In the genomic region with DNA sequence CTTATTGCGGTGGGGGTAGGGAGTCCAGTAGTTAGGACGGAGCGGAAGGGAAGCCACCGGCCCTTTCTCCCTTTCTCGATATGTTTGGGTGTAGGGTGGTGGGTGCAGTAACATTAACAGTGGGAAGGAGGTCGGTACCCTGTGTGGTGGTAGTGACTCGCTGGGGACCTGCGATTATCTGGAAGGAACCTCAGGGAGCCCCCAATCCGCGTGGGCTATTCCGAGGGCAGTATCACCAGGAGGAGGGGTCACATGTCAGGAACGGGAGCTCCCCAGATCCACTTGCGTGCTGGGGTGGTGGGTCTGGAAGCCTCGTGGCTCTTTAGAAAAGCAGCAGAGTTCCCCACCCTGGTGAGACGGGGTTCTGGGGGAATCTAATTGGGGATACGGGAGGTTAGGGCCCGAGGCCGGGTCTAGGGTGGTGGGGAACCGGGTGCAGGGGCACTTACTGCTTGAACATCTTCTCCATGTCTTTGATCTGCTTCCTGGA, we compare ENCODE assay signal across 8 mouse cellular contexts. TPM values are rescaled to one million over a fixed set of nuclear protein-coding genes. Genes with fewer than 3 reads are reported as not detected.
DNase-seq lines count a peak whose midpoint lies in the region; ATAC-seq and TF ChIP-seq lines count a peak whose summit lies in the region.

No protein-coding gene starts in this region.

- no peaks in the 10 kb centered on the region for H3K27me3 ChIP-seq in hindbrain, embryonic 16.5 days (replicated peaks; ENCODE audit: control insufficient read depth, insufficient read depth, low read length)
- H3K27me3 ChIP-seq in midbrain, embryonic 16.5 days (ENCODE audit: control insufficient read depth, insufficient read depth, low read depth, low read length) = no peaks in the 10 kb centered on the region

- no peaks in the 10 kb centered on the region for H3K9me3 ChIP-seq in hindbrain, embryonic 16.5 days (ENCODE audit: control insufficient read depth, low read length)
- no peaks in the 10 kb centered on the region for H3K9me3 ChIP-seq in midbrain, embryonic 16.5 days (replicated peaks; ENCODE audit: control insufficient read depth, low read length, poor library complexity, severe bottlenecking)

- TF ChIP-seq CTCF in lung, adult 2 months (IDR thresholded peaks at IDR 0.05; ENCODE audit: insufficient read depth, low read length) = no peak
- no peak for TF ChIP-seq CTCF in bone marrow macrophage, adult 2 months (IDR thresholded peaks at IDR 0.05; ENCODE audit: low read depth, low read length)

- TF ChIP-seq POLR2A in lung, adult 2 months (IDR thresholded peaks at IDR 0.05; ENCODE audit: borderline replicate concordance, extremely low read depth, low read depth, low read length) = no peak
- no peak for TF ChIP-seq POLR2A in bone marrow macrophage, adult 2 months (IDR thresholded peaks at IDR 0.05; ENCODE audit: borderline replicate concordance, low read depth, low read length)

- under 1% methylated on average over 19 of the region's 19 CpGs for WGBS in lung, adult 2 months
- WGBS in hindbrain, embryonic 16.5 days = 1% methylated on average over 18 of the region's 19 CpGs
- WGBS in midbrain, embryonic 16.5 days = 2% methylated on average over 19 of the region's 19 CpGs

- peak overlapping the region; percentile 93 for H3K9ac ChIP-seq in hindbrain, embryonic 16.5 days (ENCODE audit: low read depth, low read length)
- H3K9ac ChIP-seq in midbrain, embryonic 16.5 days (ENCODE audit: low read depth, low read length) = peak overlapping the region; percentile 87

- peak overlapping the region; percentile 97 for H3K4me2 ChIP-seq in hindbrain, embryonic 16.5 days (ENCODE audit: low read length)
- H3K4me2 ChIP-seq in midbrain, embryonic 16.5 days (ENCODE audit: low read length) = peak overlapping the region; percentile 94

- peak; percentile 12 for ATAC-seq in hindbrain, embryonic 16.5 days
- peak; percentile 6 for ATAC-seq in midbrain, embryonic 16.5 days

- peak overlapping the region; percentile 96 for H3K27ac ChIP-seq in bone marrow macrophage, adult 2 months (ENCODE audit: insufficient read depth, low read depth, low read length)
- H3K27ac ChIP-seq in hindbrain, embryonic 16.5 days (ENCODE audit: low read depth, low read length) = peak overlapping the region; percentile 77; the same call in 1 of the 2 replicates
- H3K27ac ChIP-seq in midbrain, embryonic 16.5 days (ENCODE audit: low read length) = peak overlapping the region; percentile 88

- no peak for DNase-seq in lung, adult 2 months
- no peak for DNase-seq in lung, postnatal 36 days
- no peak for DNase-seq in left cerebral cortex, postnatal 14 days (ENCODE audit: low spot score in 2 of 2)
- DNase-seq in spleen, postnatal 10 days (ENCODE audit: low spot score in 2 of 2) = no peak
- DNase-seq in cerebellum, postnatal 10 days = no peak

- no peaks in the 10 kb centered on the region for H3K36me3 ChIP-seq in hindbrain, embryonic 16.5 days (ENCODE audit: control insufficient read depth, insufficient read depth, low read length)
- no peaks in the 10 kb centered on the region for H3K36me3 ChIP-seq in midbrain, embryonic 16.5 days (ENCODE audit: control insufficient read depth, insufficient read depth, low read length)

- peak overlapping the region; percentile 92 for H3K4me3 ChIP-seq in lung, adult 2 months (replicated peaks; ENCODE audit: extremely low read depth, low read depth, low read length)
- H3K4me3 ChIP-seq in bone marrow macrophage, adult 2 months (ENCODE audit: insufficient read depth, low read length) = peak overlapping the region; percentile 77
- H3K4me3 ChIP-seq in hindbrain, embryonic 16.5 days (ENCODE audit: low read length) = peak overlapping the region; percentile 85
- H3K4me3 ChIP-seq in midbrain, embryonic 16.5 days (ENCODE audit: low read depth, low read length) = peak overlapping the region; percentile 83

- H3K4me1 ChIP-seq in lung, adult 2 months (ENCODE audit: control insufficient read depth, insufficient read depth, low read length) = peaks cover 7% of the 10 kb centered on the region
- H3K4me1 ChIP-seq in bone marrow macrophage, adult 2 months (ENCODE audit: control insufficient read depth, insufficient read depth, low read length) = peaks cover 23% of the 10 kb centered on the region
- peaks cover 52% of the 10 kb centered on the region for H3K4me1 ChIP-seq in hindbrain, embryonic 16.5 days (ENCODE audit: control insufficient read depth, insufficient read depth, low read depth, low read length)
- H3K4me1 ChIP-seq in midbrain, embryonic 16.5 days (ENCODE audit: control insufficient read depth, insufficient read depth, low read length) = peaks cover 42% of the 10 kb centered on the region

- intact Hi-C loops in left cerebral cortex, postnatal 14 days (cut with DNase I) = loop anchor here (5.0 kb wide), 1 partner anchor 83 kb away; no protein-coding TSS in a partner anchor

RNA-seq across cellular contexts. Expression of gene Efhd2, which starts 0.6 kb away (rescaled TPM):
- 95.0 and 116 TPM in 2 replicates for polyA plus RNA-seq in lung, adult 2 months (2012; rRNA removed)
- 491 and 499 TPM in 2 replicates for polyA plus RNA-seq in bone marrow macrophage, adult 2 months (2012; ENCODE audit: insufficient read depth, insufficient read length, missing spikeins)
- polyA plus RNA-seq in hindbrain, embryonic 16.5 days (2015; fragmentation: Nextera tagmentation; extraction: Ambion mirVana) = 77.6 and 78.6 TPM in 2 replicates
- 56.6 and 67.4 TPM in 2 replicates for polyA plus RNA-seq in midbrain, embryonic 16.5 days (2015; fragmentation: Nextera tagmentation; extraction: Ambion mirVana)
- 100 to 1,000 TPM; 103 to 119 TPM for total RNA-seq in left cerebral cortex, postnatal 14 days (2021)

RNA-seq across cellular contexts. Expression of gene Ctrc, which starts 28.0 kb away (rescaled TPM):
- polyA plus RNA-seq in lung, adult 2 months (2012; rRNA removed) = 4.7 TPM in 1 of 2 replicates, not detected in the other
- polyA plus RNA-seq in bone marrow macrophage, adult 2 months (2012; ENCODE audit: insufficient read depth, insufficient read length, missing spikeins) = not detected in 2 replicates
- polyA plus RNA-seq in hindbrain, embryonic 16.5 days (2015; fragmentation: Nextera tagmentation; extraction: Ambion mirVana) = not detected in 2 replicates
- polyA plus RNA-seq in midbrain, embryonic 16.5 days (2015; fragmentation: Nextera tagmentation; extraction: Ambion mirVana) = not detected in 2 replicates
- not detected for total RNA-seq in left cerebral cortex, postnatal 14 days (2021)

RNA-seq across cellular contexts. Expression of gene Cela2a, which starts 48.2 kb away (rescaled TPM):
- 1.5 and 37.8 TPM in 2 replicates for polyA plus RNA-seq in lung, adult 2 months (2012; rRNA removed)
- polyA plus RNA-seq in bone marrow macrophage, adult 2 months (2012; ENCODE audit: insufficient read depth, insufficient read length, missing spikeins) = not detected in 2 replicates
- not detected in 2 replicates for polyA plus RNA-seq in hindbrain, embryonic 16.5 days (2015; fragmentation: Nextera tagmentation; extraction: Ambion mirVana)
- polyA plus RNA-seq in midbrain, embryonic 16.5 days (2015; fragmentation: Nextera tagmentation; extraction: Ambion mirVana) = 0.40 TPM in 1 of 2 replicates, not detected in the other
- not detected for total RNA-seq in left cerebral cortex, postnatal 14 days (2021)
